ENCODE assay signal across 8 mouse cellular contexts in genomic region chr13:78426306-78426921, GRCm38 (mm10).
DNase-seq lines count a peak whose midpoint lies in the region; ATAC-seq and TF ChIP-seq lines count a peak whose summit lies in the region.

No protein-coding gene starts in this region.

- 37% methylated on average over 8 of the region's 8 CpGs for WGBS in lung, embryonic 14.5 days
- 28% methylated on average over 8 of the region's 8 CpGs for WGBS in hindbrain, embryonic 14.5 days

- DNase-seq in cerebellum, postnatal 25 days: peak; percentile 11 to 24
- DNase-seq in cerebellum, adult 11 months: no peak
- peak; percentile 8 for DNase-seq in lung, embryonic 14.5 days
- no peak for DNase-seq in lung, postnatal 25 days (ENCODE audit: low spot score)
- DNase-seq in hindbrain, embryonic 14.5 days (ENCODE audit: low spot score): no peak
- DNase-seq in neural tube, embryonic 10.5 days (ENCODE audit: extremely low spot score, low spot score): peak; percentile 24
- DNase-seq in thymus, postnatal 14 days: no peak
- DNase-seq in adrenal gland, adult 18-20 months (ENCODE audit: low spot score in 2 of 2): no peak

- H3K4me2 ChIP-seq in lung, embryonic 14.5 days: no peak overlapping the region
- peak overlapping the region; percentile 55; the same call in 1 of the 2 replicates for H3K4me2 ChIP-seq in hindbrain, embryonic 14.5 days (replicated peaks)

- H3K36me3 ChIP-seq in lung, embryonic 14.5 days (ENCODE audit: insufficient read depth): no peaks in the 10 kb centered on the region
- H3K36me3 ChIP-seq in hindbrain, embryonic 14.5 days (replicated peaks; ENCODE audit: control insufficient read depth, insufficient read depth): no peaks in the 10 kb centered on the region

- H3K27ac ChIP-seq in lung, embryonic 14.5 days (ENCODE audit: low read depth): no peak overlapping the region
- H3K27ac ChIP-seq in hindbrain, embryonic 14.5 days: peak overlapping the region; percentile 7; the same call in 1 of the 2 replicates

- TF ChIP-seq CTCF in lung, embryonic 14.5 days (IDR thresholded peaks at IDR 0.05; ENCODE audit: low read depth): no peak

- H3K9me3 ChIP-seq in lung, embryonic 14.5 days (ENCODE audit: low read depth, low read length): no peaks in the 10 kb centered on the region
- H3K9me3 ChIP-seq in hindbrain, embryonic 14.5 days (ENCODE audit: control insufficient read depth, low read length): no peaks in the 10 kb centered on the region

- ATAC-seq in lung, embryonic 14.5 days (ENCODE audit: insufficient read depth): peak; percentile 26; the same call in 1 of the 2 replicates
- no peak for ATAC-seq in hindbrain, embryonic 14.5 days (ENCODE audit: low FRiP score)

- no peaks in the 10 kb centered on the region for H3K27me3 ChIP-seq in lung, embryonic 14.5 days (ENCODE audit: insufficient read depth, low read length)
- no peaks in the 10 kb centered on the region for H3K27me3 ChIP-seq in hindbrain, embryonic 14.5 days (ENCODE audit: control insufficient read depth, insufficient read depth, low read length)

- H3K4me1 ChIP-seq in lung, embryonic 14.5 days (ENCODE audit: insufficient read depth): 0 out of 2 replicates have a peak, but pooled peaks cover 4% of the 10 kb centered on the region
- H3K4me1 ChIP-seq in hindbrain, embryonic 14.5 days (replicated peaks; ENCODE audit: control insufficient read depth, insufficient read depth, low read length): peaks cover 19% of the 10 kb centered on the region

- no peak overlapping the region for H3K9ac ChIP-seq in lung, embryonic 14.5 days
- H3K9ac ChIP-seq in hindbrain, embryonic 14.5 days: no peak overlapping the region

- H3K4me3 ChIP-seq in lung, embryonic 14.5 days (ENCODE audit: low read depth, low read length): no peak overlapping the region
- H3K4me3 ChIP-seq in hindbrain, embryonic 14.5 days (replicated peaks; ENCODE audit: low read length): no peak overlapping the region

Comparison
In these comparisons a context has a peak if more than half of its experiments do, and no peak if none do; other contexts are left out.
1. DNase-seq: peak in cerebellum, postnatal 25 days (2 of 2), lung, embryonic 14.5 days (single experiment) and neural tube, embryonic 10.5 days (single experiment); none in cerebellum, adult 11 months (single experiment), lung, postnatal 25 days (single experiment), hindbrain, embryonic 14.5 days (single experiment), thymus, postnatal 14 days (single experiment) and adrenal gland, adult 18-20 months (0 of 2).